Mouse (Mus musculus) limb, embryonic 12.5 days (tissue): Measurements from ENCODE around the gene Susd1. TPM values are rescaled to one million over a fixed set of nuclear protein-coding genes. Genes with fewer than 3 reads are reported as not detected.

Experiments
- ATAC-seq: fragments of 200-750 bp; cut with Nextera tagmentation; 2 replicates; pipeline ENCODE4 v1.8.0; 2017; ENCODE audit warnings: low read depth, moderate TSS enrichment; ENCODE audit not compliant: insufficient number of reproducible peaks, insufficient read depth, low FRiP score, low TSS enrichment
- H3K27ac ChIP-seq: fragments of 300-500 bp; sonication (generic); 2 replicates; pipeline ENCODE4 v1.5.1; 2016; ENCODE audit warnings: mild to moderate bottlenecking, moderate library complexity
- H3K27me3 ChIP-seq: fragments of 300-500 bp; sonication (generic); 2 replicates; pipeline ENCODE4 v1.6.1; 2016; ENCODE audit warnings: mild to moderate bottlenecking, moderate library complexity
- H3K36me3 ChIP-seq: fragments of 300-500 bp; sonication (generic); 2 replicates; pipeline ENCODE4 v1.6.1; 2016; ENCODE audit warnings: mild to moderate bottlenecking, moderate library complexity
- H3K4me1 ChIP-seq: fragments of 300-500 bp; sonication (generic); replicated peaks from 2 replicates; pipeline ENCODE4 v1.6.1; 2016
- H3K4me2 ChIP-seq: fragments of 300-500 bp; sonication (generic); 2 replicates; pipeline ENCODE4 v1.6.1; 2016; ENCODE audit warnings: mild to moderate bottlenecking, moderate library complexity
- H3K4me3 ChIP-seq: fragments of 300-500 bp; sonication (generic); replicated peaks from 2 replicates; pipeline ENCODE4 v1.5.1; 2016; ENCODE audit warnings: mild to moderate bottlenecking
- H3K9ac ChIP-seq: fragments of 300-500 bp; sonication (generic); replicated peaks from 2 replicates; pipeline ENCODE4 v1.6.1; 2016; ENCODE audit warnings: mild to moderate bottlenecking, moderate library complexity
- H3K9me3 ChIP-seq: fragments of 300-500 bp; sonication (generic); 2 replicates; pipeline ENCODE4 v1.6.1; 2016; ENCODE audit warnings: mild to moderate bottlenecking, moderate library complexity
- WGBS: fragments of 180-500 bp; shearing (Covaris S2); methylation state at CpG from one replicate; pipeline ENCODE4 v1.1.7; 2016; 5-methylcytosine and 5-hydroxymethylcytosine counted together
- polyA plus RNA-seq: library from polyadenylated mRNA; unstranded; fragments of >200 nt; fragmentation: Nextera tagmentation; extraction: Ambion mirVana; gene quantifications from 2 replicates; pipeline ENCODE4 v1.2.1, GENCODE M21; 2016

Gene Susd1
- polyA plus RNA-seq: 1.2 and 1.8 TPM in 2 replicates

GRCm38 (mm10) chr4:59437990-59438854, at the start of gene Susd1:
Gene Susd1 (minus strand): TSS chr4:59438633.
- H3K27me3 ChIP-seq: peaks cover 38% of the 10 kb centered on the region
- no peaks in the 10 kb centered on the region for H3K9me3 ChIP-seq
- peak within 1 kb of the TSS; percentile 100 for H3K4me2 ChIP-seq
- H3K4me3 ChIP-seq: peak within 1 kb of the TSS; percentile 70
- peak; percentile 68 for ATAC-seq
- under 1% methylated on average over 74 of the region's 75 CpGs for WGBS
- H3K4me1 ChIP-seq: peaks cover 6% of the 10 kb centered on the region; the same call in 1 of the 2 replicates
- peak within 1 kb of the TSS; percentile 78 for H3K9ac ChIP-seq
- no peaks in the 10 kb centered on the region for H3K36me3 ChIP-seq
- no peak within 1 kb of the TSS for H3K27ac ChIP-seq

- ATAC-seq: no peak
- Histone ChIP-seq H3K36me3 (no peaks in the 10 kb centered on the region; the same call in 1 of the 2 replicates), H3K4me3 (no peak overlapping the region), H3K27me3 (no peaks in the 10 kb centered on the region), H3K9ac (no peak overlapping the region), H3K4me1 (no peaks in the 10 kb centered on the region), H3K27ac (no peak overlapping the region), H3K4me2 (no peak overlapping the region), H3K9me3 (no peaks in the 10 kb centered on the region)
These were observed 32.9 kb upstream of the Susd1 start for GRCm38 (mm10) chr4:59471306-59471705.

- no peaks in the 10 kb centered on the region for H3K36me3 ChIP-seq
- no peak for ATAC-seq
- WGBS: 69% methylated on average over 2 of the region's 2 CpGs
These were observed 27.0 kb upstream of the Susd1 start for GRCm38 (mm10) chr4:59465449-59465848.

GRCm38 (mm10) chr4:59464661-59465060, 26.2 kb upstream of the Susd1 start:
- H3K27ac ChIP-seq: no peak overlapping the region
- ATAC-seq: no peak
- WGBS: 85% methylated on average over 6 of the region's 6 CpGs

More at GRCm38 (mm10) chr4:59465449-59465848, 27.0 kb upstream of the Susd1 start:
- Histone ChIP-seq H3K27ac (no peak overlapping the region), H3K4me2 (no peak overlapping the region), H3K4me3 (no peak overlapping the region), H3K9me3 (no peaks in the 10 kb centered on the region), H3K27me3 (no peaks in the 10 kb centered on the region), H3K9ac (no peak overlapping the region), H3K4me1 (no peaks in the 10 kb centered on the region)

GRCm38 (mm10) chr4:59462494-59462893, 24.1 kb upstream of the Susd1 start:
- H3K4me2 ChIP-seq: no peak overlapping the region
- ATAC-seq: no peak
- H3K4me1 ChIP-seq: no peaks in the 10 kb centered on the region
- no peak overlapping the region for H3K9ac ChIP-seq
- H3K27me3 ChIP-seq: no peaks in the 10 kb centered on the region
- H3K27ac ChIP-seq: no peak overlapping the region
- WGBS: 80% methylated on average over 6 of the region's 6 CpGs
- H3K9me3 ChIP-seq: no peaks in the 10 kb centered on the region
- H3K4me3 ChIP-seq: no peak overlapping the region
- no peaks in the 10 kb centered on the region for H3K36me3 ChIP-seq

More at GRCm38 (mm10) chr4:59464661-59465060, 26.2 kb upstream of the Susd1 start:
- no peak overlapping the region for H3K4me3 ChIP-seq
- no peaks in the 10 kb centered on the region for H3K4me1 ChIP-seq
- H3K4me2 ChIP-seq: no peak overlapping the region
- no peaks in the 10 kb centered on the region for H3K9me3 ChIP-seq
- H3K9ac ChIP-seq: no peak overlapping the region
- no peaks in the 10 kb centered on the region for H3K27me3 ChIP-seq
- H3K36me3 ChIP-seq: no peaks in the 10 kb centered on the region

GRCm38 (mm10) chr4:59461116-59461727, 22.8 kb upstream of the Susd1 start:
- ATAC-seq: no peak
- Histone ChIP-seq H3K36me3 (no peaks in the 10 kb centered on the region), H3K4me1 (no peaks in the 10 kb centered on the region), H3K27me3 (no peaks in the 10 kb centered on the region), H3K4me3 (no peak overlapping the region), H3K9ac (no peak overlapping the region), H3K27ac (no peak overlapping the region), H3K4me2 (no peak overlapping the region), H3K9me3 (no peaks in the 10 kb centered on the region)
- 82% methylated on average over 11 of the region's 11 CpGs for WGBS

GRCm38 (mm10) chr4:59459216-59459955, 21.0 kb upstream of the Susd1 start:
- Histone ChIP-seq H3K9ac (no peak overlapping the region), H3K27me3 (no peaks in the 10 kb centered on the region), H3K27ac (no peak overlapping the region), H3K4me1 (no peaks in the 10 kb centered on the region), H3K36me3 (no peaks in the 10 kb centered on the region), H3K9me3 (no peaks in the 10 kb centered on the region), H3K4me2 (no peak overlapping the region), H3K4me3 (no peak overlapping the region)
- no peak for ATAC-seq
- 80% methylated on average over 13 of the region's 13 CpGs for WGBS

GRCm38 (mm10) chr4:59457941-59458340, 19.5 kb upstream of the Susd1 start:
- H3K27me3 ChIP-seq: no peaks in the 10 kb centered on the region
- no peaks in the 10 kb centered on the region for H3K9me3 ChIP-seq
- H3K9ac ChIP-seq: no peak overlapping the region
- no peak overlapping the region for H3K4me3 ChIP-seq
- H3K27ac ChIP-seq: no peak overlapping the region
- no peaks in the 10 kb centered on the region for H3K36me3 ChIP-seq
- no peak for ATAC-seq
- WGBS: 52% methylated on average over 9 of the region's 9 CpGs
- no peaks in the 10 kb centered on the region for H3K4me1 ChIP-seq
- no peak overlapping the region for H3K4me2 ChIP-seq

- Histone ChIP-seq H3K4me2 (no peak overlapping the region), H3K36me3 (no peaks in the 10 kb centered on the region), H3K9ac (no peak overlapping the region), H3K27me3 (no peaks in the 10 kb centered on the region), H3K4me1 (no peaks in the 10 kb centered on the region), H3K9me3 (no peaks in the 10 kb centered on the region), H3K4me3 (no peak overlapping the region), H3K27ac (no peak overlapping the region)
- WGBS: 86% methylated on average over 5 of the region's 5 CpGs
- ATAC-seq: no peak
These were observed 18.7 kb upstream of the Susd1 start for GRCm38 (mm10) chr4:59457091-59457490.

GRCm38 (mm10) chr4:59455465-59455864, 17.0 kb upstream of the Susd1 start:
- no peaks in the 10 kb centered on the region for H3K36me3 ChIP-seq
- ATAC-seq: no peak
- no peak overlapping the region for H3K27ac ChIP-seq
- WGBS: 55% methylated on average over 2 of the region's 2 CpGs
- no peaks in the 10 kb centered on the region for H3K9me3 ChIP-seq
- H3K27me3 ChIP-seq: no peaks in the 10 kb centered on the region
- H3K4me1 ChIP-seq: no peaks in the 10 kb centered on the region
- H3K9ac ChIP-seq: no peak overlapping the region
- no peak overlapping the region for H3K4me2 ChIP-seq
- H3K4me3 ChIP-seq: no peak overlapping the region

- Histone ChIP-seq H3K9ac (no peak overlapping the region), H3K4me2 (no peak overlapping the region), H3K36me3 (no peaks in the 10 kb centered on the region), H3K27me3 (no peaks in the 10 kb centered on the region), H3K4me1 (no peaks in the 10 kb centered on the region), H3K4me3 (no peak overlapping the region), H3K9me3 (no peaks in the 10 kb centered on the region), H3K27ac (no peak overlapping the region)
- WGBS: 83% methylated on average over 3 of the region's 3 CpGs
- no peak for ATAC-seq
These were observed 15.6 kb upstream of the Susd1 start for GRCm38 (mm10) chr4:59454046-59454445.
